Mouse (Mus musculus) forebrain, embryonic 15.5 days (tissue): Measurements from ENCODE around the gene Alx3. TPM values are rescaled to one million over a fixed set of nuclear protein-coding genes. Genes with fewer than 3 reads are reported as not detected.

Experiments
- ATAC-seq: fragments of 200-750 bp; cut with Nextera tagmentation; replicated peaks from 2 replicates; pipeline ENCODE4 v1.8.0; 2017; ENCODE audit warnings: mild to moderate bottlenecking, moderate TSS enrichment, moderate library complexity
- H3K27ac ChIP-seq: fragments of 300-500 bp; sonication (generic); replicated peaks from 2 replicates; pipeline ENCODE4 v1.5.1; 2015; ENCODE audit warnings: mild to moderate bottlenecking, inconsistent platforms
- H3K27me3 ChIP-seq: fragments of 300-500 bp; sonication (generic); 2 replicates; pipeline ENCODE4 v1.6.1; 2015; ENCODE audit warnings: inconsistent platforms
- H3K36me3 ChIP-seq: fragments of 300-500 bp; sonication (generic); 2 replicates; pipeline ENCODE4 v1.6.1; 2015; ENCODE audit warnings: mild to moderate bottlenecking, inconsistent platforms
- H3K4me1 ChIP-seq: fragments of 300-500 bp; sonication (generic); 2 replicates; pipeline ENCODE4 v1.6.1; 2015; ENCODE audit warnings: inconsistent platforms
- H3K4me2 ChIP-seq: fragments of 300-500 bp; sonication (generic); replicated peaks from 2 replicates; pipeline ENCODE4 v1.6.1; 2015; ENCODE audit warnings: mild to moderate bottlenecking, inconsistent platforms
- H3K4me3 ChIP-seq: fragments of 300-500 bp; sonication (generic); 2 replicates; pipeline ENCODE4 v1.5.1; 2015; ENCODE audit warnings: mild to moderate bottlenecking, inconsistent platforms
- H3K9ac ChIP-seq: fragments of 300-500 bp; sonication (generic); replicated peaks from 2 replicates; pipeline ENCODE4 v1.6.1; 2015; ENCODE audit warnings: mild to moderate bottlenecking, inconsistent platforms
- H3K9me3 ChIP-seq: fragments of 300-500 bp; sonication (generic); 2 replicates; pipeline ENCODE4 v1.6.1; 2016; ENCODE audit warnings: inconsistent platforms
- WGBS: fragments of 180-500 bp; shearing (Covaris S2); methylation state at CpG from one replicate; pipeline ENCODE4 v1.1.7; 2015; ENCODE audit warnings: mixed read lengths; 5-methylcytosine and 5-hydroxymethylcytosine counted together
- polyA plus RNA-seq: library from polyadenylated mRNA; unstranded; fragments of >200 nt; fragmentation: Nextera tagmentation; extraction: Ambion mirVana; gene quantifications from 2 replicates; pipeline ENCODE4 v1.2.1, GENCODE M21; 2015

Gene Alx3
- polyA plus RNA-seq, 1 experiment from 2014 or later, result 3.1 TPM

GRCm38 (mm10) chr3:107611394-107611793 lies 16.6 kb downstream of the Alx3 start:
- Histone ChIP-seq H3K36me3 (peaks cover 57% of the 10 kb centered on the region), H3K4me2 (no peak overlapping the region), H3K27ac (no peak overlapping the region)

DNA sequence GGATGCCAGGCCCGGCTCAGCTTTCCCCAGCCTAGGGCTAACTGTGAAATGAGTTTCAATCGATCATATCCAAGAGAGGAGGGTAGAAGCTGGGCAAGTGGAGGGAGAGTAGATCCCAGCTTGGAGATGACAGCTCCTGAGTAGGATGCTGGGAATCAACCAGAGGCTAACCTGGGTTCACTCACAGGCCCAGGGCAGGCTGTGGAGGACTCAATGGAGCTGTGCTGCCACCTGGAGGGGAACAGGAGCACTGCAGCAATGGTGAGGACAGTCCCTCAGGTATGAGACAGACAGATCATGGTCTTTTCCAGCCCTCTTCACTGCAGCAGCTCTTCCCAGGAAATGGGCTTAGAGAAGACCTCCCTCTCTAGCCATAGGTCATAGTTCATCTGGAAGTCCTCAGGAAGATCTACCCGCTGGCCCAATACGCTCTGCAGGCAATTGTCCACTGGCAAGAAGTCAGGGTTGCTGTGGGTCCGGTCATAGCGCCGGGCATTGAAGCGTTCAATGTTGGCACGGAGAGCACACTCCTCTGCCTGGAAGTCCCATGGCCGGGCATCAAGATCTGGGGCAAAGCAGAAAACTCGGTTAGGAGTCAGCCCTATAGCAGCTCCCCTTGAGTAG lies 18.2 kb downstream of the Alx3 start:
- Histone ChIP-seq H3K36me3 (peaks cover 73% of the 10 kb centered on the region), H3K27ac (no peak overlapping the region), H3K9ac (no peak overlapping the region), H3K4me3 (no peak overlapping the region), H3K9me3 (no peaks in the 10 kb centered on the region), H3K4me1 (no peaks in the 10 kb centered on the region), H3K27me3 (no peaks in the 10 kb centered on the region), H3K4me2 (no peak overlapping the region)
- 87% methylated on average over 11 of the region's 11 CpGs for WGBS
- peak; percentile 72 for ATAC-seq

More at GRCm38 (mm10) chr3:107611394-107611793, 16.6 kb downstream of the Alx3 start:
- 72% methylated on average over 4 of the region's 4 CpGs for WGBS
- Histone ChIP-seq H3K27me3 (no peaks in the 10 kb centered on the region), H3K9ac (no peak overlapping the region), H3K9me3 (no peaks in the 10 kb centered on the region), H3K4me1 (no peaks in the 10 kb centered on the region), H3K4me3 (no peak overlapping the region)
- no peak for ATAC-seq

- H3K9ac ChIP-seq, result no peak overlapping the region
- WGBS, result 98% methylated on average over 3 of the region's 3 CpGs
- H3K27me3 ChIP-seq, result no peaks in the 10 kb centered on the region
- peaks cover 96% of the 10 kb centered on the region for H3K36me3 ChIP-seq
- H3K4me2 ChIP-seq, result no peak overlapping the region
- no peaks in the 10 kb centered on the region for H3K9me3 ChIP-seq
- no peak overlapping the region for H3K27ac ChIP-seq
- no peaks in the 10 kb centered on the region for H3K4me1 ChIP-seq
- ATAC-seq, result no peak
- H3K4me3 ChIP-seq, result no peak overlapping the region
These were observed 23.0 kb downstream of the Alx3 start for GRCm38 (mm10) chr3:107617800-107618199.

DNA sequence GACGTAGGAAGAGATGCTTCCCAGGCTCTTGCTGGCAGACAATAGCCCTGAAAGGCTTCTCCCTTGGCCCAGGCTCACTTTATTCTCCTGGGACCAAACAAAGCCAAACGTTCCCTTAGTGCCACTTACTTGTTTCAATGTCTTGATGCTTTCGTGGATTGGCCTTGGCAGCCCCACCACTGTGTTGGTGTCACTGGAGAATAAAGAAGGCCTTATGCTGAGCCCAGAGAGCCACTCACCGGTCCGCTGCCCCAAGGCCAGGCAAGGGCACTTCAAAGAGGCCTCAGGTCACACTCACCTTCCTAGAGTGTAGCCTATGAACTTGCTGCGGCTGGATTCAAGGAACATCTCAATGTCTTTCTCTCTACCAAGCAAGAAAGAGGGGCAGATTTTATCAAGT lies 25.1 kb downstream of the Alx3 start:
- Histone ChIP-seq H3K9me3 (no peaks in the 10 kb centered on the region), H3K27ac (no peak overlapping the region), H3K36me3 (peaks cover 96% of the 10 kb centered on the region), H3K9ac (no peak overlapping the region), H3K4me2 (no peak overlapping the region), H3K27me3 (no peaks in the 10 kb centered on the region), H3K4me3 (no peak overlapping the region), H3K4me1 (no peaks in the 10 kb centered on the region)
- ATAC-seq, result no peak
- 93% methylated on average over 6 of the region's 6 CpGs for WGBS

GRCm38 (mm10) chr3:107621286-107622075 lies 26.6 kb downstream of the Alx3 start:
- ATAC-seq, result no peak
- H3K4me3 ChIP-seq, result no peak overlapping the region
- WGBS, result 92% methylated on average over 21 of the region's 21 CpGs

DNA sequence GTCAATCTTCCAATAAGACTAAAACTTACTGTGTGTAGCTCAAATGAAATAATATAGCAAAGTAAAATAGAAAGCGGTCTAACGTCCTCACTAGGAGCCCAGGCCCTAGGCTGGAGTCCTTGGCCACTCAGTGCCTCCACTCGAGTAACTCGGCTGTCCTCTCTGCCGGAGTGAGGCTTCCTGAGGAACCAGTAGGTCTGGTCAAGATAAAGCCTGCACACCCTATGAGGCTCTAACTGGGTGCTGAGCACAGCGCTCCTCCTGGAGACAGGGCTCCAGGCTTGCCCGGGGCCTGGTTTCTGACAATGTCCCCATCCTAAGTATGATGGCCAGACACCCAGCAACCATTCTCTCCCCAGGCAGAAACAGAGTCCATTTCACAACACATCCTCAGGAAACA lies 27.7 kb downstream of the Alx3 start:
- Histone ChIP-seq H3K4me3 (no peak overlapping the region), H3K27ac (no peak overlapping the region), H3K9me3 (no peaks in the 10 kb centered on the region), H3K27me3 (no peaks in the 10 kb centered on the region), H3K4me1 (no peaks in the 10 kb centered on the region), H3K4me2 (no peak overlapping the region), H3K36me3 (peaks cover 94% of the 10 kb centered on the region), H3K9ac (no peak overlapping the region)
- WGBS, result 94% methylated on average over 7 of the region's 7 CpGs
- ATAC-seq, result no peak

More at GRCm38 (mm10) chr3:107621286-107622075, 26.6 kb downstream of the Alx3 start:
- Histone ChIP-seq H3K4me2 (no peak overlapping the region), H3K27ac (no peak overlapping the region), H3K27me3 (no peaks in the 10 kb centered on the region), H3K9ac (no peak overlapping the region), H3K36me3 (peaks cover 96% of the 10 kb centered on the region), H3K9me3 (no peaks in the 10 kb centered on the region), H3K4me1 (no peaks in the 10 kb centered on the region)

DNA sequence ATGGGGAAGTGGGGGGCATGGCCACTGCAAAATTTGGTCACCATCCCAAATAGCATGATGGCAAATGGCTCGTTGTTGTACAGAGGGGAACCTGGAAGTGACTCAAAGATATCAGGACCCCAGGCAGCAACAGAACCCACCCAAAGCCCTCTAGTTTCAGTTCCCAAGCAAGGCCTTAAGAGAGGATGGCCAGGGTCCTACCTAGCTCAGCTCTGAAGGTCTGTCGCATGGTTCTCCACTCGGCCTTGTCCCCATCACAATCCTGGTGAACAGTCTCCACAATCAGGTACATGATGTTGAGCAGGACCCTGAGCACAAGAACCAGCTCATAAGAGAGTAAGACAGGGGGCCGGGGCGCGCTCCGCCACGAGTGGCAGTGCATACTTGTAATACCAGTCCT lies 29.6 kb downstream of the Alx3 start:
- Histone ChIP-seq H3K9me3 (no peaks in the 10 kb centered on the region), H3K4me3 (no peak overlapping the region), H3K36me3 (peaks cover 85% of the 10 kb centered on the region), H3K9ac (no peak overlapping the region), H3K4me2 (no peak overlapping the region), H3K27me3 (no peaks in the 10 kb centered on the region), H3K4me1 (peaks cover 2% of the 10 kb centered on the region), H3K27ac (no peak overlapping the region)
- 96% methylated on average over 8 of the region's 8 CpGs for WGBS
- ATAC-seq, result no peak

DNA sequence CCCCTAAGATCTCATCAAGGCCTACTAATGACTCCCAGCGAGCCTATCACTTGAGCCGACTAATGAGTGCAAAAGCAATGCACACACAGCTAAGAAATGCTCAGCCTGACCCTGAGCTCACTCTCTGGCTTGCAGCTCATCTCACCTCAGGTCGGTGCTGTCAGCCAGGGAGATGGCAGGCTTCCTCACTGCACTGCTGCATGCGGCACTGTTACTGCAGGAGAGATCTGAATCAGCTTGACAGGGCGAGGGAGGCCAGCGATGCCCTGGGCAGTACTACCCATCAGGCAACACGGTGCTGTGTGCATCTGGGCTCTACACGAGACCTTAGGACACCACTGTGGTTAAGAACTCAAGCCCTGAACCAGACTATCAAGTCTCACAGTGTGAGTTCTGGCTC lies 30.7 kb downstream of the Alx3 start:
- H3K4me1 ChIP-seq, result peaks cover 13% of the 10 kb centered on the region
- no peak overlapping the region for H3K27ac ChIP-seq
- ATAC-seq, result no peak
- WGBS, result 92% methylated on average over 8 of the region's 8 CpGs
- H3K9me3 ChIP-seq, result no peaks in the 10 kb centered on the region
- peaks cover 79% of the 10 kb centered on the region for H3K36me3 ChIP-seq
- H3K4me3 ChIP-seq, result no peak overlapping the region
- H3K9ac ChIP-seq, result no peak overlapping the region
- no peaks in the 10 kb centered on the region for H3K27me3 ChIP-seq
- no peak overlapping the region for H3K4me2 ChIP-seq

- peaks cover 68% of the 10 kb centered on the region for H3K36me3 ChIP-seq
- H3K4me3 ChIP-seq, result no peak overlapping the region
- no peaks in the 10 kb centered on the region for H3K9me3 ChIP-seq
These were observed 31.9 kb downstream of the Alx3 start for GRCm38 (mm10) chr3:107626751-107627150.

DNA sequence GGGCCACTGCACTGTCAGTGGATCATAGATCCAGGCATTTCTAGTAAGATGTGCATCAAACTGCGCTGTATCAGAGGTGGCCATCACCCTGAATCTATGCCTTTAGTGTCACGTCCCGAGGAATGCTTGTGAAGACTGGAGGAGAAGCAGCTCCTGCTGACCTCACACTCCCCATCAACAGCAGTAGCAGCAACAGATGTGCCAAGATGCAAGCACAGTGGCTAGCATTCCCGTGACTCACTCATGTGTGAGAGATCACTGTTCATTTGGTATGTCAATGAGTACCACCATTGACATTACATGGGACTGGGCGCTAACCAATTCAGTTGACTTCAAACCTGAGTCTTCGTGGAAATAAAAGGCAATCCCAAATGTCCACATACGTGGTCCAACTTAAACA lies 32.8 kb downstream of the Alx3 start:
- Histone ChIP-seq H3K4me3 (no peak overlapping the region), H3K4me2 (no peak overlapping the region), H3K4me1 (peaks cover 21% of the 10 kb centered on the region), H3K9me3 (no peaks in the 10 kb centered on the region), H3K36me3 (peaks cover 59% of the 10 kb centered on the region), H3K9ac (no peak overlapping the region), H3K27me3 (no peaks in the 10 kb centered on the region), H3K27ac (no peak overlapping the region)
- WGBS, result 86% methylated on average over 7 of the region's 7 CpGs
- no peak for ATAC-seq

More at GRCm38 (mm10) chr3:107626751-107627150, 31.9 kb downstream of the Alx3 start:
- H3K27me3 ChIP-seq, result no peaks in the 10 kb centered on the region
- no peak overlapping the region for H3K27ac ChIP-seq
- no peak overlapping the region for H3K9ac ChIP-seq
- no peak for ATAC-seq
- H3K4me1 ChIP-seq, result peaks cover 16% of the 10 kb centered on the region
- WGBS, result 97% methylated on average over 8 of the region's 8 CpGs
- H3K4me2 ChIP-seq, result no peak overlapping the region

GRCm38 (mm10) chr3:107628551-107628950 lies 33.7 kb downstream of the Alx3 start:
- Histone ChIP-seq H3K9me3 (no peaks in the 10 kb centered on the region), H3K36me3 (peaks cover 50% of the 10 kb centered on the region), H3K27ac (no peak overlapping the region), H3K9ac (no peak overlapping the region), H3K4me2 (no peak overlapping the region), H3K27me3 (no peaks in the 10 kb centered on the region), H3K4me1 (peaks cover 21% of the 10 kb centered on the region), H3K4me3 (no peak overlapping the region)
- WGBS, result 97% methylated on average over 2 of the region's 2 CpGs
- no peak for ATAC-seq

DNA sequence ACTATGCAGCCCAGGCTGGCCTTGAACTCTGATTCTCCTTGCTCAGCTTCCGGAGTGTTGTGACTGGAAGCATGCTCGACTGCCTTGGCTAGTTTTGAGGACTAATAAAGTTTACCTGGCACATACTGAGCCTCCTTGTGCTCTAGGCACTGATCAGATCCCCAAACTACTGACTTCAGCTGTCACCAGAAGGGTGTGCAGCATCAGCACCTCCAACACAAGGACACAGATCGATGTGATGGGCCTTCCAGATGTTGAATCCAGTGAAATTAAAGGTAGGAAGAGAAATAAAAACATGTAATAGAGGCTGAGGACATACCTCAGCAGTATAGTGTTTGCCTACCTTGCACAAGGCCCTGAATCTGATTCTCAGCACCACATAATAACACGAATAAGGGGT lies 34.6 kb downstream of the Alx3 start:
- no peak for ATAC-seq
- WGBS, result 92% methylated on average over 4 of the region's 4 CpGs
- no peak overlapping the region for H3K4me3 ChIP-seq
- H3K9me3 ChIP-seq, result no peaks in the 10 kb centered on the region
- H3K4me1 ChIP-seq, result peaks cover 21% of the 10 kb centered on the region
- H3K36me3 ChIP-seq, result peaks cover 41% of the 10 kb centered on the region
- no peak overlapping the region for H3K4me2 ChIP-seq
- H3K27me3 ChIP-seq, result no peaks in the 10 kb centered on the region
- H3K27ac ChIP-seq, result no peak overlapping the region
- no peak overlapping the region for H3K9ac ChIP-seq
